Mouse (Mus musculus): ENCODE measurements around the gene Fam71b. TPM values are rescaled to one million over a fixed set of nuclear protein-coding genes. Genes with fewer than 3 reads are reported as not detected.

Fam71b gene
- polyA plus RNA-seq, 1 experiment from 2014 or later: not detected

DNA sequence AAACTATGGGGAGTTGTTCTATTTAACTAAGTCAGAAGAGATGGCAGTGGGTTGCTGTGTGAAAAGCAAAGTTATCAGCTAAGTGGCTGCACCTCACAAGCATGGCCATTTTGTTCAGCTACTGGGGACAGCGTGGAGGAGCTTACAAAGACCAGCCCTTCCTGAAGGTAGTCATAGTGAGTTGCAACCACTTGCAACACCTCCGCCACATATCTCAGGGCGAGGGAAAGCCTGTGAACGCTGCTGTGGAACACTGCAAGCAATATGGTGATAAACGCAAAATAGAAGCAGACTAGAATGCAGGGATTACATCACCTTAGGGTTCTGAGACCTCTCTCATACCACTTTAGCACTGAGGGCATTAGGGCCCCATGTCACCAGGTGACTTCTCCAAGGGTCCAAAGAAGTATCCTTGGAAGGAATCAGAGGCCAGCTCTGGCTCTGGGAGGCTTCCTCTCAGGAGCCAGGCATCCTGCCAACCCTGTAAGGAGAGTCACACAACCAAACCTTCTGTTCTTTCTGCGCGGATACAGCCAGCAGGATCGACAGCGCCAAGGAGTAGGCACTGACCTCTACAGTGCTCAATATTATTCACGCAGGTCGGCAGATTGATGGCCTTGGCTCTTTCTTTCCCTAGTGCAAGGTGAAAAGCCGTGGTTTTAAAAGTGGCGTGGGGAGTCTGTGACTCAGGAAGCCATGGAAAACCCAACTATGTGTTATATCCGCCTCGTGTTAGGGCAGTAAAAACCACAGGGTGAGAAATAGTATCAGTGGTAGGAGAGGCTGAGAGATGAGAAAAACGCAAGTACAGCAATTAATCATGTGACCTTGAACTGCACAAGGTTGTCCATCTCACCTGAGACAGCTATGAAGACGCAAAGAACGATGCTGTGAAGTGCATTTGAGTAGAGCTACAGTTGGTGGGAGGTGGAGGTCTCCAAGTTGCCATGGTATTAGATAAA, 34.0 kb upstream of the Fam71b start:
- DNase-seq (ENCODE audit: low spot score) (no peak), ATAC-seq (replicated peaks; ENCODE audit: low FRiP score, low read depth) (no peak)
- H3K9me3 ChIP-seq (replicated peaks; ENCODE audit: low read length): no peaks in the 10 kb centered on the region
- no peak overlapping the region for H3K4me3 ChIP-seq (replicated peaks; ENCODE audit: low read depth, low read length)
- WGBS: 65% methylated on average over 18 of the region's 18 CpGs
- no peaks in the 10 kb centered on the region for H3K27me3 ChIP-seq (ENCODE audit: insufficient read depth, low read length)
- no peak for TF ChIP-seq CTCF (IDR thresholded peaks at IDR 0.05; ENCODE audit: low read depth)
- no peak overlapping the region for H3K4me2 ChIP-seq (ENCODE audit: low read length)
- no peak overlapping the region for H3K27ac ChIP-seq
- H3K9ac ChIP-seq (ENCODE audit: low read depth, low read length): no peak overlapping the region
- H3K4me1 ChIP-seq (replicated peaks; ENCODE audit: insufficient read depth, low read length): no peaks in the 10 kb centered on the region
- no peaks in the 10 kb centered on the region for H3K36me3 ChIP-seq (ENCODE audit: insufficient read depth, low read length)

DNA sequence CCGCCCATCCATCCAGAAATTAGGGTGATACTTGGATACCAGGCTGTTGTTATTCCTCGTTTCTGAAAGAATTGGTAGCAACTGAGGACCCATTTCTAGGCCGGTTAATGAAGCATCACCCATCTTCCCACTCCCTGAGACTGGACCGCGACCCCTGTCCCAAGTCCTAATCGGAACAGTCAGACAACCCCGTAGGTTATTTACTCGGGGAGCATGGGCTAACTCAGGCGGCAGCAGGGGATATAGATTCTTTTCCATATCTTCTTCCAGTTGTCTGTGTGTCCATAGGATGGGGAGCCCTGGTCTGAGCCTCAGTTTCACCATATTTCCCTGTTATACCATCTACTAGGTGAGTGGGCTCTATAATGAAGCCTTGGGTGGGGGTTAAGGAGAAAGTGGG, 32.5 kb upstream of the Fam71b start:
- no peak for ATAC-seq (replicated peaks; ENCODE audit: low FRiP score, low read depth)
- no peaks in the 10 kb centered on the region for H3K9me3 ChIP-seq (replicated peaks; ENCODE audit: low read length)
- no peaks in the 10 kb centered on the region for H3K4me1 ChIP-seq (replicated peaks; ENCODE audit: insufficient read depth, low read length)
- no peaks in the 10 kb centered on the region for H3K27me3 ChIP-seq (ENCODE audit: insufficient read depth, low read length)
- H3K4me3 ChIP-seq (replicated peaks; ENCODE audit: low read depth, low read length): no peak overlapping the region
- no peaks in the 10 kb centered on the region for H3K36me3 ChIP-seq (ENCODE audit: insufficient read depth, low read length)
- TF ChIP-seq CTCF (IDR thresholded peaks at IDR 0.05; ENCODE audit: low read depth): no peak
- H3K27ac ChIP-seq: no peak overlapping the region
- no peak for DNase-seq (ENCODE audit: low spot score)
- H3K4me2 ChIP-seq (ENCODE audit: low read length): no peak overlapping the region
- no peak overlapping the region for H3K9ac ChIP-seq (ENCODE audit: low read depth, low read length)
- 86% methylated on average over 9 of the region's 9 CpGs for WGBS

DNA sequence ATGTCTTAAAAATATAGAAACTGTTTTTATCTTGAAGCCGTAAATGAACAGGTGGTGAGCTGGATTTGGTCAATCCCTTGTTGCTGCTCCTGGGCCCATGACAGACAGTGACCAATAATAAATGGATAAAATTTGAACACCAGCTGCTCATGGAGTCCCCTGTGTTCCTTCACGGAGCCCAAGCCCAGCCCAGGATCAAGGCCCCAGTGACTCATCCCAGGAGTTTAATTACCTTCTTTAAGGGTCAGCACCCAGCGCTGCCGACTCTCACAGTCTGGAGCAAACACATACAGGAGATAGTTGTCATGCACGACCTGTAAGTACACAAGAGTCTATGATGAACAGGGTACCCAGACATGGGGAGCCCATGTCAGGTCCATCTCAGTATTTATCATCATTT, 30.6 kb upstream of the Fam71b start:
- Histone ChIP-seq H3K4me3 (replicated peaks; ENCODE audit: low read depth, low read length) (no peak overlapping the region), H3K4me2 (ENCODE audit: low read length) (no peak overlapping the region), H3K27me3 (ENCODE audit: insufficient read depth, low read length) (no peaks in the 10 kb centered on the region), H3K27ac (no peak overlapping the region), H3K4me1 (replicated peaks; ENCODE audit: insufficient read depth, low read length) (no peaks in the 10 kb centered on the region), H3K9ac (ENCODE audit: low read depth, low read length) (no peak overlapping the region), H3K9me3 (replicated peaks; ENCODE audit: low read length) (no peaks in the 10 kb centered on the region), H3K36me3 (ENCODE audit: insufficient read depth, low read length) (no peaks in the 10 kb centered on the region)
- no peak for ATAC-seq (replicated peaks; ENCODE audit: low FRiP score, low read depth)
- TF ChIP-seq CTCF (IDR thresholded peaks at IDR 0.05; ENCODE audit: low read depth): no peak
- DNase-seq (ENCODE audit: low spot score): no peak
- 55% methylated on average over 5 of the region's 5 CpGs for WGBS

DNA sequence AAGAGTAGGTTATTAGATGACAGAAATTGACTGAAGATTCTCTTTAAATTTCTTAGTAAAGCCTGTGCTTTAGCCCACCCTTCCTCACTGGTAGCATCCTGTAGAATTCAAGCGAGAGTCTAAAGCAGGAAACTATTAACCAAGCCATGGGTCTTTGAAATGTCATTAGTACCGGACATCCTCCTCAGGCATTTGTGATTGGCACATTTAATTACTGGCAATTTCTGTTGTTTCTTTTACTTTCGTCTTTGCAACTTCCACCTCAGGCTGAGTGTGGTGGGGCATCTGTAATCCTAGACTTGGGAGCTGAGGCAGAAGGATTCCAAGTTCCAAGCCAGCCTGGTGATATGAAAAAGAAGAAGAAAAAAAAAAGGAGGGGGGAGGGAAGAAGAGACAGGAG, 30.0 kb upstream of the Fam71b start:
- DNase-seq (ENCODE audit: low spot score) (no peak), ATAC-seq (replicated peaks; ENCODE audit: low FRiP score, low read depth) (no peak)
- H3K27me3 ChIP-seq (ENCODE audit: insufficient read depth, low read length): no peaks in the 10 kb centered on the region
- no peaks in the 10 kb centered on the region for H3K36me3 ChIP-seq (ENCODE audit: insufficient read depth, low read length)
- no peaks in the 10 kb centered on the region for H3K4me1 ChIP-seq (replicated peaks; ENCODE audit: insufficient read depth, low read length)
- no peak overlapping the region for H3K9ac ChIP-seq (ENCODE audit: low read depth, low read length)
- no peak for TF ChIP-seq CTCF (IDR thresholded peaks at IDR 0.05; ENCODE audit: low read depth)
- no peak overlapping the region for H3K27ac ChIP-seq
- 31% methylated on average over 3 of the region's 3 CpGs for WGBS
- no peaks in the 10 kb centered on the region for H3K9me3 ChIP-seq (replicated peaks; ENCODE audit: low read length)
- H3K4me3 ChIP-seq (replicated peaks; ENCODE audit: low read depth, low read length): no peak overlapping the region
- no peak overlapping the region for H3K4me2 ChIP-seq (ENCODE audit: low read length)

DNA sequence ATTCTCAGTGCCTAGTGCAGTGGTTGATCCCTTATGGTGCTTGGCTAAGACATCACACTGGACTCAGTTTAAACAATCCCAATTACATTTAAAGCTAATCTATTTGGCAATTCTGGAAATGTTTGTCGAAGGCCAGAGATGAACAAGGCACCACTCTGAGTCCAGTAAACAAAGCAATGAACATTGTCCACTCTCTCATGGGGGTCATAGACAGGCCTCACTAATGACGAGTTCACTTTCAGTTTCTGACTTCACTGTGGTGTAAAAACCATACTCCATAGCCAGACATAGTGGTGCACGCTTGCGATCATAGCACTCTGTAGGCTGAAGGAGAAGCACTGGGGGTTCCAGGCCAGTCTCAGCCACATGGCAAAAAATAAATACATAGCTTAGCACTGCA, 25.9 kb upstream of the Fam71b start:
- H3K9me3 ChIP-seq (replicated peaks; ENCODE audit: low read length): no peaks in the 10 kb centered on the region
- WGBS: 92% methylated on average over 4 of the region's 4 CpGs
- ATAC-seq (replicated peaks; ENCODE audit: low FRiP score, low read depth) (no peak), DNase-seq (ENCODE audit: low spot score) (no peak)
- H3K27ac ChIP-seq: no peak overlapping the region
- no peak for TF ChIP-seq CTCF (IDR thresholded peaks at IDR 0.05; ENCODE audit: low read depth)
- H3K9ac ChIP-seq (ENCODE audit: low read depth, low read length): no peak overlapping the region
- H3K4me1 ChIP-seq (replicated peaks; ENCODE audit: insufficient read depth, low read length): no peaks in the 10 kb centered on the region
- no peaks in the 10 kb centered on the region for H3K27me3 ChIP-seq (ENCODE audit: insufficient read depth, low read length)
- H3K36me3 ChIP-seq (ENCODE audit: insufficient read depth, low read length): no peaks in the 10 kb centered on the region
- no peak overlapping the region for H3K4me3 ChIP-seq (replicated peaks; ENCODE audit: low read depth, low read length)
- no peak overlapping the region for H3K4me2 ChIP-seq (ENCODE audit: low read length)

DNA sequence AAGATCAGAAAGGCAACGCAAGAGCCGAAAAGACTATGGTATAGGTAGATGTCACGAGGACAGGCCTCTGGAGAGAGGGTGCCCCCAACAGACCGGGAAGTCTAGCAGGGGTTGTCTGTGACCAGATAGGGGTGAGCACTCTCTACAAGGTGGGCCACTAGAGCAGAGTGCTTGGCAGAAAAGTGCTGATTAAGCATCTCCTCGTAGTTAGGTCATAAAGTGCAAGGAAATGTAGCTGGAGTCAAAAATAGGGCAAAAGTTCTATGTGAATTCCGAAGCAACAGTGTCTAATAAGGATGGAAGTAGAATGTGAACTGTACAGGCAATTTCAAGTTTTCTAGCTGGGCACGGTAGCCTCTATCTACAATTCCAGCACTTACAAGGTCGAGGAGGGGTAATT, 25.1 kb upstream of the Fam71b start:
- no peak for TF ChIP-seq CTCF (IDR thresholded peaks at IDR 0.05; ENCODE audit: low read depth)
- no peak for ATAC-seq (replicated peaks; ENCODE audit: low FRiP score, low read depth)
- Histone ChIP-seq H3K4me2 (ENCODE audit: low read length) (no peak overlapping the region), H3K9ac (ENCODE audit: low read depth, low read length) (no peak overlapping the region), H3K4me3 (replicated peaks; ENCODE audit: low read depth, low read length) (no peak overlapping the region), H3K9me3 (replicated peaks; ENCODE audit: low read length) (no peaks in the 10 kb centered on the region), H3K4me1 (replicated peaks; ENCODE audit: insufficient read depth, low read length) (no peaks in the 10 kb centered on the region), H3K27ac (no peak overlapping the region), H3K36me3 (ENCODE audit: insufficient read depth, low read length) (no peaks in the 10 kb centered on the region), H3K27me3 (ENCODE audit: insufficient read depth, low read length) (no peaks in the 10 kb centered on the region)
- DNase-seq (ENCODE audit: low spot score): no peak
- WGBS: 87% methylated on average over 8 of the region's 8 CpGs

Data from kidney, postnatal 0 days (tissue).